Mouse (Mus musculus): ENCODE measurements at regions not wholly inside any gene's neighbourhood (a gene's known extent, or its start where the extent isn't known, plus 50 kb on each side); places are given as distances from the start of the nearest gene placed in this dataset.

DNA sequence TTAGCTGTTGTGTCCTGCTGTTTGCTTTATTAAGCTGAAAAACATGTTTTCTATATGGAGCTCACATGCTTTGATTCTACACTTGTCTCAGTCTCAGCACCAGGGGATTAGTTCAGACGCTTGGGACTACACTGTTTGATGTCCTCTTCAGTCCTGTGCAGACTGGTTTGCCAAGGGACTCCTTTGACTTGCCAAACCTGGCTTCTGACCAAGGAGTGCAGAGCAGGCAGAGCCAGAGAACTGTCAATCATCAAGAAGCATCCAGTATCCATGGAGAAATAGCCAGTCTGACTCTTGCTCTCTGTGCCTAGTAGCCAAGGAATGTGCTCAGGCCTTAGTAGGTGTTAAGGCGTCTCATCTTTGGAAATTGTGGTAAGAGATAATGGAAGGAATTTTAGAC lies 448.4 kb downstream of the Col12a1 start:
- TF ChIP-seq CTCF (IDR thresholded peaks at IDR 0.05; ENCODE audit: borderline replicate concordance, insufficient read depth, low read length) (no peak), POLR2A (IDR thresholded peaks at IDR 0.05; ENCODE audit: low read depth, low read length) (no peak)
- peak overlapping the region; percentile 67 for H3K27ac ChIP-seq (ENCODE audit: insufficient read depth, low read length)

DNA sequence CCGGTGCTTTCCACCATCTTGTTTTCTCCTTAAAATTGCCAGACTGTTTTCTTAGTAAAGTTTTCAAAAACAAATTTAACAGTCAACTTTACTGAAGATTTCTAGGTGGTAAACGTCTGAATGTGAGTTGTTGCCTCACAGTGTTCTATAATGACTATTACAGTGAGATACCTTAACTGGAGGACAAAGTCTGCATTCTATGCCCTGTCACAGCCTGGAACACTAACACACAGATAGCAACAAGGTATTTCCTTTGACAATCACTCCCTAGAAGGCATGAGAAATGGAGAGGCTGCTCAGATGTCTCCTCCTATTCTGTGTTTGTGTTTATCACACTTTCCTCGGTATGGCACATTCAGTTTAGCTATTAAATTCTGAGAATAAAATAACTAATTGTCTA lies 430.8 kb downstream of the Col12a1 start:
- H3K27ac ChIP-seq (ENCODE audit: insufficient read depth, low read length), result no peak overlapping the region
- no peaks in the 10 kb centered on the region for H3K4me1 ChIP-seq (ENCODE audit: control insufficient read depth, insufficient read depth, low read length)
- TF ChIP-seq POLR2A (IDR thresholded peaks at IDR 0.05; ENCODE audit: low read depth, low read length) (no peak), CTCF (IDR thresholded peaks at IDR 0.05; ENCODE audit: borderline replicate concordance, insufficient read depth, low read length) (no peak)
- no peak overlapping the region for H3K4me3 ChIP-seq (ENCODE audit: insufficient read depth, low read length)

More for the DNA sequence above, 448.4 kb downstream of the Col12a1 start:
- Histone ChIP-seq H3K4me3 (ENCODE audit: insufficient read depth, low read length) (no peak overlapping the region), H3K4me1 (ENCODE audit: control insufficient read depth, insufficient read depth, low read length) (peaks cover 12% of the 10 kb centered on the region)

DNA sequence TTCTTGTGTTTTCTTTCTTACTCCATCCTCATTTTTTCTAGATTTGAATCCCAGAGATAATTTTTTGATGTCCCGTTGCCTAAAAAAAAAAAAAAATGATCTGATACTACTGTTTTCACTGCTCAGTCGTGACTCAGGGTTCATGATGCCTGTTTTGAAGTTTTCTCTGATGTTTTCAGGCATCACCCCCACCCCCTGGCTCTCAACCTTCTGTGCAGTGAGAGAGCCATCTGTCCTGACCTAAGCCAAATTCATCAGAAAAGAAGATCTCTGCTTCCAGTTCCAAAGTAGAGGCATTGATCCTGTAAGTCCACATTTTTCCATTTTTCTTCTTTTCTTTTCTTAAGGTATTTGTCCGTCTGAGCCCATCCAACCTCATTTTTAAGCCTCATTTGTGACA lies 423.3 kb downstream of the Col12a1 start:
- Histone ChIP-seq H3K4me1 (ENCODE audit: control insufficient read depth, insufficient read depth, low read length) (no peaks in the 10 kb centered on the region), H3K27ac (ENCODE audit: insufficient read depth, low read length) (no peak overlapping the region), H3K4me3 (ENCODE audit: insufficient read depth, low read length) (no peak overlapping the region)
- no peak for TF ChIP-seq CTCF (IDR thresholded peaks at IDR 0.05; ENCODE audit: borderline replicate concordance, insufficient read depth, low read length)
- TF ChIP-seq POLR2A (IDR thresholded peaks at IDR 0.05; ENCODE audit: low read depth, low read length), result no peak

DNA sequence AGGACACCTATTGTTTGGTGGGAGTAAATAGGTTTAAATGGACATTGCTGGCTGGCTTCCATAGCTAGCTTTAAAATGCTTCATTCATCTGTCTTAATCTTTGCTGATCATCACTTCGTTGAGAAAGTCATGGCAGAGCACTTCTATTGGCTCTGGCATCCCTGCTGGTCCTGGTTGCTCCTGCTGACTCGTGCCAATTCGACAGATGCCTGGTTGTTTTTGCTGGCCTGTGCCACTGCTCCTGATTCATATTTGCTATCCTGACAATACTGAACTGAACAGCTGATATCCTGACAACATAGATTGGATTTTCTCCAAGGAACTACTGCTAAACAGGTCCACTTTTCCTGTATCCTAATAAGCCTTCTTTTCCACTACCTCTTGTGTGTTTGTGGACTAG lies 417.1 kb downstream of the Col12a1 start:
- TF ChIP-seq CTCF (IDR thresholded peaks at IDR 0.05; ENCODE audit: borderline replicate concordance, insufficient read depth, low read length) (no peak), POLR2A (IDR thresholded peaks at IDR 0.05; ENCODE audit: low read depth, low read length) (no peak)
- H3K4me1 ChIP-seq (ENCODE audit: control insufficient read depth, insufficient read depth, low read length), result no peaks in the 10 kb centered on the region
- H3K4me3 ChIP-seq (ENCODE audit: insufficient read depth, low read length), result no peak overlapping the region
- no peak overlapping the region for H3K27ac ChIP-seq (ENCODE audit: insufficient read depth, low read length)

DNA sequence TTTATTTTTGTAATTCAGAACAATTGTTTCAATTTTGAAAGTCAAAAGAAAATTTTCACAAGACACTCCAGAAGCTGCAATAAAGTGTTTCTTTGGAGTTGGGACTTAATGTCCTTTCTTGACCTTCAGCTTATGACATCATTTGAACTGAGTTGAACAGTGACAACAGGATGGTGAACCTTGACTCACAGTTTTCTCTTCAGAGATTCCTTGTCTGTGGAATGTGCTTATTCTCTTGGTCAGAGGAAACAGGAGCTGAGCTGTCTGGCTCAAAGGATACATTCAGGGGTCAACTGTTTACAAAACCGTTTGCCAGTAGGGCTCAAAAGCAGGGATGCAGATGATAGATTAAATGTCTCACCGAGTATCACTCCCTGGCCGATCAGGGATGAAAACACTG lies 408.0 kb downstream of the Col12a1 start:
- no peak for TF ChIP-seq POLR2A (IDR thresholded peaks at IDR 0.05; ENCODE audit: low read depth, low read length)
- TF ChIP-seq CTCF (IDR thresholded peaks at IDR 0.05; ENCODE audit: borderline replicate concordance, insufficient read depth, low read length), result no peak
- H3K27ac ChIP-seq (ENCODE audit: insufficient read depth, low read length), result 0 out of 2 replicates have a peak overlapping the region, but pooled peaks have one; percentile 40
- H3K4me3 ChIP-seq (ENCODE audit: insufficient read depth, low read length), result no peak overlapping the region
- H3K4me1 ChIP-seq (ENCODE audit: control insufficient read depth, insufficient read depth, low read length), result no peaks in the 10 kb centered on the region

DNA sequence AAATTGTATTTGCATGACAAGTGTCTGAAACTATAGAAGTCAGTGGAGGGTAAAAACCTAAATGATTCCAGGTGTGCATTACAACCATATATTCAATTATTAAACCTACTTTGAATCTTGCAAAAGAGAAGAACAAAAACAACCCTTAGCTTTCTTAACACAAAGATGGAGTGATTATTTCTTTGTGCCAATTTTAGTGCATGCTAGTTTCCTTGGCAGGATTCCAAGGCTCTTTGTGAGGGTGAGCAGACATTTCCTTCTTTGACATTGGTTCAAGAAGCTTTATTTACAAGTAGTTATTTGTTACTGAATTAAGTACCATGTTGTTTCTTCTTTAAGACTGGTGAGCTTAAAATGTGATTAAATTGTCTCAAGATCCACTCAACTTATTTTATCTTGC lies 401.2 kb downstream of the Col12a1 start:
- Histone ChIP-seq H3K27ac (ENCODE audit: insufficient read depth, low read length) (peak overlapping the region; percentile 83), H3K4me3 (ENCODE audit: insufficient read depth, low read length) (no peak overlapping the region), H3K4me1 (ENCODE audit: control insufficient read depth, insufficient read depth, low read length) (no peaks in the 10 kb centered on the region)
- no peak for TF ChIP-seq POLR2A (IDR thresholded peaks at IDR 0.05; ENCODE audit: low read depth, low read length)
- TF ChIP-seq CTCF (IDR thresholded peaks at IDR 0.05; ENCODE audit: borderline replicate concordance, insufficient read depth, low read length), result no peak

DNA sequence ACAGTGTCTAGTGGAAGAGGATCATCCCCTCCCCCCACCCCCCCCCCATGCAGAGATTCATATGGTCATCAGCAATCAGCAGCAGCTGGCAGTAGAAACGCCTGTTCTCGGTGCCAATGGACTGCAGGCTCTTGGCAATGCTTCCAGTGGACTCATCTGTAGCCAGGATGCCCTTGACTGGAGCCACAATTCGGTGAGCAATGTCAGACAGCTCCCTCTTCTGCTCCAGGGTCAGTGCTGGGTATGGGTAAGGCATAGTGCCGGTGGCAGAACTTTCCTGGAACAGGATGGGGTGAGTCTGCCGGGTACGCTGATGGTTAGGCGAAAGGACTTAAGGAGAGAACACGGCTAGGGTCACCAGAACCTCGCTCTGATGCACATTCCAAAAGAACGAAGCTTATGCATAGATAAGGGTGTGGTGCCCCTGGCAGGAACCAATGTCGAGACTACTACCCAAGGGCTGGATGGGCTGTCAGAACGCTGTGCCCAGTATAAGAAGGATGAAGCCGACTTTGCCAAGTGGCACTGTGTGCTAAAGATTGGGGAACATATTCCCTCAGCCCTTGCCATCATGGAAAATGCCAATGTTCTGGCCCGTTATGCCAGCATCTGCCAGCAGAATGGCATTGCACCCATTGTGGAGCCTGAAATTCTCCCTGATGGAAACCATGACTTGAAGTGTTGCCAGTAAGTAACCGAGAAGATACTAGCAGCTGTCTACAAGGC lies 372.1 kb downstream of the Col12a1 start:
- Histone ChIP-seq H3K27ac (ENCODE audit: insufficient read depth, low read length) (no peak overlapping the region), H3K4me3 (ENCODE audit: insufficient read depth, low read length) (no peak overlapping the region), H3K4me1 (ENCODE audit: control insufficient read depth, insufficient read depth, low read length) (no peaks in the 10 kb centered on the region)
- TF ChIP-seq POLR2A (IDR thresholded peaks at IDR 0.05; ENCODE audit: low read depth, low read length) (no peak), CTCF (IDR thresholded peaks at IDR 0.05; ENCODE audit: borderline replicate concordance, insufficient read depth, low read length) (no peak)

DNA sequence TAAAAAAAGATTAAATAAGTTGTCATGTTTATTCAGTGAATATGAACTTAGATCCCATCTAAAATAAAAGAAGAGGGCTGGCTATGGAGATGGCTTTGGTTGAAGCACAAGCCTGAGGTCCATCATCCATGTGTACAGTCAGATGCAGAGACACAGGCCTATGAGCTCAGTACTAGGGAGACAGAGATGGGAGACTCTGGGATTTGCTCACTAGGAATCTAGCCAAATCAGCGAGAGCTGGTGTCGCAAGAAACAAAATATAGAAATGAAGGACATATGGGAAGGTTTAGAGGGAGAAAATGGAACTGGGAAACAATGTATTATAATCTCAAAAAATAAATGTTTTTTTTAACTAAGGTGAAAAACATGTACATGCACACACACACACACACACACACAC lies 326.6 kb downstream of the Col12a1 start:
- Histone ChIP-seq H3K4me3 (ENCODE audit: insufficient read depth, low read length) (no peak overlapping the region), H3K4me1 (ENCODE audit: control insufficient read depth, insufficient read depth, low read length) (no peaks in the 10 kb centered on the region), H3K27ac (ENCODE audit: insufficient read depth, low read length) (no peak overlapping the region)
- TF ChIP-seq CTCF (IDR thresholded peaks at IDR 0.05; ENCODE audit: borderline replicate concordance, insufficient read depth, low read length) (no peak), POLR2A (IDR thresholded peaks at IDR 0.05; ENCODE audit: low read depth, low read length) (no peak)

DNA sequence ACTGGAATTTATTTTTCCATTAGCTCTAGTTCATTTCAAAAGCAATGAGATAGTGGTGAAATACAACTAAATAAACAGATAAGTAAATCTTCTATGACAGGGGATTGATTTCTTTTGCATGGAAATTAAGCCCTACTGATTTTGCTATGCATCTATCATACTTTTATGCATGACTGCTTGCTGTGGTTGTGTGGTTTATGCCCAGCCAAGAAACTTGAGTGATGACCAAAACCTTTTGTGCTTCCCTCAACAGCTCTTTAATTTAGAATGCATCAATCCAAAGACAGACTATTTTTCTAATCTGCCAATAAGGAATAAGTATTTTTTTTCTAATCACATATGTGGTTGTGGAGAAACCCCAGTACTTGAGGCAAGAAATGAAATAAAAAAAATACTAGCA lies 303.6 kb downstream of the Col12a1 start:
- no peak for TF ChIP-seq CTCF (IDR thresholded peaks at IDR 0.05; ENCODE audit: borderline replicate concordance, insufficient read depth, low read length)
- TF ChIP-seq POLR2A (IDR thresholded peaks at IDR 0.05; ENCODE audit: low read depth, low read length), result no peak
- H3K27ac ChIP-seq (ENCODE audit: insufficient read depth, low read length), result no peak overlapping the region
- H3K4me1 ChIP-seq (ENCODE audit: control insufficient read depth, insufficient read depth, low read length), result no peaks in the 10 kb centered on the region
- no peak overlapping the region for H3K4me3 ChIP-seq (ENCODE audit: insufficient read depth, low read length)

DNA sequence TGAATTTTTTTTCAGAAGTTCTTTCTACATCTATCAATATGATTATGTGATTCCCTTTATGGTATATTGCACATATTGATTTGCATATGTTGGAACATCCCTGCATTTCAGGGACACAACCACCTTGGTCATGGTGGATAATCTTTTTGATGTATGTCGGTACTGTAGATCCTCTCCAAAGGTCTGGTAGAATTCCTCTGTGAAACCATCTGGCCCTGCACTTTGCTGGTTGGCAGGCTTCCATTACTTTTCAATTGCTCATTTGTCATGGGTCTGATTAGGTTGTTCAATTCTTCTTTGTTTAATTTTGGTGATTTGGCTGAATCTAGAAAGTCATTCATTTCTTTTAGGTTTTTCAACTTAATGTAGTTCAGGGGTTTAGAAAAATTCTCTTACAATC lies 288.2 kb downstream of the Col12a1 start:
- TF ChIP-seq CTCF (IDR thresholded peaks at IDR 0.05; ENCODE audit: borderline replicate concordance, insufficient read depth, low read length), result no peak
- no peak overlapping the region for H3K27ac ChIP-seq (ENCODE audit: insufficient read depth, low read length)
- H3K4me1 ChIP-seq (ENCODE audit: control insufficient read depth, insufficient read depth, low read length), result no peaks in the 10 kb centered on the region
- no peak overlapping the region for H3K4me3 ChIP-seq (ENCODE audit: insufficient read depth, low read length)

Data from embryonic fibroblast, embryonic 13.5 days (primary cell).